Mouse (Mus musculus): ENCODE measurements around the gene Pik3ip1.

Gene Pik3ip1

GRCm38 (mm10) chr11:3373591-3374292 is 43.5 kb downstream of the Pik3ip1 start:
- CTCF ChIA-PET: interaction anchor here (0.5 kb wide), 1 partner anchor 10 kb away, joined by 3 read pairs; no protein-coding TSS in a partner anchor

GRCm38 (mm10) chr11:3374293-3374645 is 44.1 kb downstream of the Pik3ip1 start:
- CTCF ChIA-PET: interaction anchor here (0.5 kb wide), 1 partner anchor 9 kb away, joined by 3 read pairs; no protein-coding TSS in a partner anchor

- CTCF ChIA-PET: interaction anchor here (0.6 kb wide), 1 partner anchor 14 kb away, joined by 4 read pairs; no protein-coding TSS in a partner anchor
Observed at GRCm38 (mm10) chr11:3374741-3375140, 44.5 kb downstream of the Pik3ip1 start.

GRCm38 (mm10) chr11:3379427-3379826 is 49.2 kb downstream of the Pik3ip1 start:
- CTCF ChIA-PET: no interaction called here

GRCm38 (mm10) chr11:3381148-3381814 is 51.1 kb downstream of the Pik3ip1 start:
- CTCF ChIA-PET: no interaction called here

- CTCF ChIA-PET: interaction anchor here (0.6 to 0.8 kb wide), 2 partner anchors 9 to 264 kb away, joined by 3 read pairs; no protein-coding TSS in a partner anchor
Observed at GRCm38 (mm10) chr11:3382602-3383594, 52.7 kb downstream of the Pik3ip1 start.

GRCm38 (mm10) chr11:3386941-3387368 is 56.8 kb downstream of the Pik3ip1 start:
- CTCF ChIA-PET: interaction anchor here (0.9 kb wide), 1 partner anchor 51 kb away, joined by 3 read pairs; no protein-coding TSS in a partner anchor

GRCm38 (mm10) chr11:3387482-3388196 is 57.4 kb downstream of the Pik3ip1 start:
- CTCF ChIA-PET: interaction anchor here (0.6 to 0.9 kb wide), 2 partner anchors 52 to 181 kb away, joined by 3 to 4 read pairs; no protein-coding TSS in a partner anchor

GRCm38 (mm10) chr11:3389996-3390395 is 59.8 kb downstream of the Pik3ip1 start:
- CTCF ChIA-PET: interaction anchor here (0.7 kb wide), 1 partner anchor 120 kb away, joined by 3 read pairs; no protein-coding TSS in a partner anchor

- CTCF ChIA-PET: no interaction called here
Observed at GRCm38 (mm10) chr11:3390789-3391188, 60.6 kb downstream of the Pik3ip1 start.

- CTCF ChIA-PET: interaction anchor here (0.8 kb wide), 1 partner anchor 11 kb away, joined by 3 read pairs; no protein-coding TSS in a partner anchor
Observed at GRCm38 (mm10) chr11:3392526-3392925, 62.3 kb downstream of the Pik3ip1 start.

All from spleen, embryonic (tissue).